Mouse (Mus musculus) retina, adult 2 months (tissue): ENCODE measurements around the gene Por.

Experiments
- DNase-seq: peaks from one replicate; pipeline ENCODE4 v3.0.0-alpha.2; 2012; ENCODE audit warnings: low read depth, low spot score

Por gene

DNA sequence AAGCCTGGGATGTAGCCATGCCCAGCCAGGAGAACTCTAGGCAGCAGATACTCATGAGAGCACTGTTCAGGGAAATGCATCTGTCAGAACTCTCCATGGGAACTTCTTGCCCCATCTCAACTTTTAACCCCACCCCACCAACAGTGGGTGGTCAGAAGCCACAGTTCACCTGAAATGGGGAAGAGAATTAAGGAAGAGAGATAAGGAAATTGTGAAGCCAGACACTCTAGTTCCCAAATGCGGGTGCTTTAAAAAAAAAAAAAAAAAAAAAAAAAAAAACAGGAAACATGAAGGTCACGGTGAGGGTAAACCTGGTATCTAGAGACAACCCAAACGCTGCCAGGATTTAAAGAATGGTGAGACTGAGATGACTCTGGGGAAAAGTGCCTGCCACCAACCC is 102.7 kb downstream of the Por start:
- no peak for DNase-seq

DNA sequence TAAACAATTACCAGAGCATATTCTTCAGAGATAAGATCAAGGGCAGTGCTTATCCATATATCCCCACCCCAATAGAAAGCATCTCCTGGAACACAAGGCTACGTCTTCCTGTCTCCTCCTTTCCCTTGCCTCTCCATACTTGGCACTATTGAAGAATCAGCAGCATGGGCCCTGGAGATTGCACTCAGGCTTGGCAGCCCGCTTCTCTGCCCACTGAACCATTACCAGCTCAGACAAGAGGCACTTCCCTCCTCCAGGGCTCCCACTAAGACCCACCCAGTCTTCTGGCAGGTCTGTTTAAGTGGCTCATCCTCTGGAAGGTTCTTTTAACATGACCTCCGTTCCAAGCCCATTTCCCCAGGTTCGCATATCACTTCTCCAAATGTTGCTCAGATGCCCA is 106.7 kb downstream of the Por start:
- DNase-seq, result no peak

GRCm38 (mm10) chr5:135777796-135778470 is 108.1 kb downstream of the Por start, which contains the start of gene Styxl1:
TSS of gene Styxl1 (minus strand) at chr5:135778385.
- no peak for DNase-seq

DNA sequence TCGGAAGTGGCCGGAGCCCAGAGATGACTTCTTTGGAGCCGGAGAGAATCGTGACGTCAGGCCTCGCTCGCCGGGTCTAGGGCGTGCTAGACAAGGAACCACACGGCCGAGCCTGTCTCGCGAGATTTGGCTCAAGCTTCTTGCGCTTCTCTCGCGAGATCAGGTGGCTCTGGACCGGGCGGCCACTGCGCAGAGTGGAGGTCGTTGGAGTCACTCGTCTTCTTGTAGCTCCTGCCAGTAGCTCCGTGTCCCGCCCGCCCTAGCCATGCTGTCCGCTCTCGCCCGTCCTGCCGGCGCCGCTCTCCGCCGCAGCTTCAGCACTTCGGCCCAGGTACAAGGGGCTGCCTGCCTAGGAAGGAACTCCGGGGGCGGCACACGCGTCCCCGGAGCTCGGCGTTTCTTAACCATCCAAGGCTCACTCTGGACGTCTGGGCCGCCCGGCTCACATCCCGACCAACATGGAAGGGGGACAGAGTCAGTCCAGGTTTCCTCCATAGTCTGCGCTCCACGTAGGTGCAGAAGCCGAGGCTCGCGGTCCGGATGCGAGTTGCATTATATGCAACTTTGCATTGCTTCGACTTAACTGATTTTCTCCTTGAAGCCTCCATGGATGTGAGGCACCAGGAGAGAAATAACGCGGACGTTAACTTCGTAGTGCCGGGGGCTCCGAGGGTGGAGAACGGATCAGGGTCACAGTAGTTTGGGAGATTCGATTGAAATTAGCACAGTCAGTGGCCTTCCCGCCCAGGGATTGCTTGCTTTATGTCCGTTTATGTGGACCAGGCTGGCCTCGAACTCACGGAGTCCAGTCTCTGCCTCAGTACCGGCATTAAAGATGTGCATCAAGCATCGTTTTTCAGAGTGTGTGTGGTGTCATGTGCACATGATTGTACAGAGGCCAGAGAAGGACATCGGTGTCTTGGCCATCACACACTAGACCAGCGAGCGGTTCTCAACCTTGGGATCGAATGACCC is 108.9 kb downstream of the Por start, which contains the start of gene Mdh2:
Gene Mdh2 (plus strand): TSS at position 10 of the 975 bp plus-strand sequence.
- peak; percentile 100 for DNase-seq

DNA sequence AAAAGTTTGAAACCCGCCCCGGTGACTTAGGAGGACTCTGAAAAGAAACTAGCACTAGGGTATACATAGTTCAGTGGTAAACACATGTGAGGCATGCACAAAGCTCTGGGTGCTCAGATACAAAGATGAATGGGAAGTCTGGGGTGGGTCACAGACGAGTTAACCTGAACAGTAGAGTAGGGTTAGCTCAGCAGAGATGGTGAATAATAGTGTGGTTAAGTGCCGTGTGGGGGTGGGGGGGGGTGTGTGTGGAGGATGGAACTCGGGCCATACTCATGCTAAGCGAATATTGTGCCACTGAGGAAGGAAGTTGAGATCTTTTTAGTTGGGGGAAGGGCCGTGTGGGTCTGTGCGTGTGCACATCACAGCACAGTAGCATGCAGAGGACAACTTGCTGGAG is 110.5 kb downstream of the Por start:
- no peak for DNase-seq

- no peak for DNase-seq
Observed at GRCm38 (mm10) chr5:135782901-135783300, 113.1 kb downstream of the Por start.
